Mouse (Mus musculus) ES-Bruce4 (cell line): ENCODE results near the gene Hdac4. TPM values are rescaled to one million over a fixed set of nuclear protein-coding genes. Genes with fewer than 3 reads are reported as not detected.

ENCODE experiments used
- H3K27ac ChIP-seq: 2 replicates; pipeline ENCODE4 v1.5.1; 2012; ENCODE audit warnings: low read length, inconsistent platforms; ENCODE audit not compliant: insufficient read depth
- H3K27me3 ChIP-seq: 2 replicates; pipeline ENCODE4 v1.6.1; 2012; ENCODE audit warnings: mild to moderate bottlenecking, low read length, inconsistent platforms; ENCODE audit not compliant: control insufficient read depth, poor library complexity, insufficient read depth, severe bottlenecking
- H3K36me3 ChIP-seq: 2 replicates; pipeline ENCODE4 v1.6.1; 2012; ENCODE audit warnings: inconsistent platforms, mild to moderate bottlenecking, low read length, moderate library complexity; ENCODE audit not compliant: control insufficient read depth, poor library complexity, insufficient read depth, severe bottlenecking
- H3K4me1 ChIP-seq: one replicate; pipeline ENCODE4 v1.8.1; 2011; ENCODE audit warnings: low read length; ENCODE audit not compliant: control insufficient read depth, insufficient read depth
- H3K4me3 ChIP-seq: 2 replicates; pipeline ENCODE4 v1.5.1; 2011; ENCODE audit warnings: low read depth, mild to moderate bottlenecking, low read length
- H3K9ac ChIP-seq: 2 replicates; pipeline ENCODE4 v1.6.1; 2012; ENCODE audit warnings: low read depth, mild to moderate bottlenecking, inconsistent platforms; ENCODE audit not compliant: poor library complexity, severe bottlenecking
- H3K9me3 ChIP-seq: replicated peaks from 2 replicates; pipeline ENCODE4 v1.6.1; 2012; ENCODE audit warnings: mild to moderate bottlenecking, low read length, inconsistent platforms; ENCODE audit not compliant: control insufficient read depth, poor library complexity, insufficient read depth, severe bottlenecking
- CTCF ChIP-seq: IDR thresholded peaks from one replicate; pipeline ENCODE4 v1.8.1; 2011; ENCODE audit warnings: low read depth, low read length
- EP300 ChIP-seq: IDR thresholded peaks from 2 replicates; pipeline ENCODE4 v1.6.1; 2011; ENCODE audit warnings: low read depth, low read length; ENCODE audit not compliant: insufficient read depth
- POLR2A ChIP-seq: IDR thresholded peaks from one replicate; pipeline ENCODE4 v1.8.1; 2011; ENCODE audit warnings: low read length; ENCODE audit not compliant: insufficient read depth
- polyA plus RNA-seq: library from polyadenylated mRNA; stranded (reverse); fragments of >200 nt; gene quantifications from 2 replicates; pipeline ENCODE4 v1.2.4, GENCODE M21; 2011; ENCODE audit warnings: low read depth; ENCODE audit not compliant: missing spikeins, insufficient read depth, insufficient read length

Gene Hdac4
- polyA plus RNA-seq, 1 experiment, result 27.5 TPM

DNA sequence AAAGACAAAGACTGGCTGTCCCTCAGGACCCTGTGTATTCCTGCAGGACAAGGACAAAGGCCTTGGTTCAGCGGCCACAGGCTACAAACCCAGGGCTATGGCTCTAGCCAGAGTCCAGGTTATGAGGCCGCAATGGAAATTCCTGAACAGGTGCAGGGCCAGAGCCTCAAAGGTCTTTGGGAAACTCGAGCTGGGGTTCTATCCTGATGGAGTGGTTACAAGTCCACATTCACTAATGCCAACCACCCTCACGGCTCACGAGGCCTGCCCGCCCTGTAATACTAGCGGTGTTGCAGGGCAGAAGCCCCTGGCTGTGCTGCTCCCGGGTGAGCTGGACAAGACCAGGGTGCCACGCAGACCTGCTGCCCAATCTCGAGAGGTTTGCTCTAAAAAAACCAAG lies 264.3 kb downstream of the Hdac4 start:
- Histone ChIP-seq H3K27me3 (no peaks in the 10 kb centered on the region), H3K27ac (no peak overlapping the region), H3K36me3 (peaks cover 6% of the 10 kb centered on the region), H3K4me3 (no peak overlapping the region), H3K4me1 (no peaks in the 10 kb centered on the region), H3K9me3 (no peaks in the 10 kb centered on the region), H3K9ac (no peak overlapping the region)
- TF ChIP-seq EP300, result no peak
- TF ChIP-seq CTCF, result no peak
- TF ChIP-seq POLR2A, result no peak

DNA sequence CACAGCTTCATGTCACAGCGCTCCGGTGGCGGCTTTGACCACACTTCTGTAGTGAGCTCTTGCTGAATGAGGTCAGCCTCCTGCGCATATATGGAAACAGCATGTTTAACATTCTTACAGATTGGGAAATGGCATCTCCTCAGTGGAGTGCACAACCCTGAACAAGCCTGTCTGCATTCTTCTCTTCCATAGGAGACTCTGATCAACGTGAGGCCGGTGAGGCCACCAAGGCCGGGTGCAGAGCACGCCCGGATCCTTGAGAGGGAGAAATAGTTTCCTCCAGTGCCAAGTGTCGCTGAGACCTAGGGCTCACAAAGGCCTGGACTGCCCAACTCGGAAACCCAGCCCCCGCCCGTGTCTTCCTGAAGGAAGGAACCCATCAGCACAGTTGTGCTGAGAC lies 266.4 kb downstream of the Hdac4 start:
- Histone ChIP-seq H3K4me3 (no peak overlapping the region), H3K9me3 (no peaks in the 10 kb centered on the region), H3K4me1 (no peaks in the 10 kb centered on the region), H3K27me3 (no peaks in the 10 kb centered on the region), H3K9ac (no peak overlapping the region), H3K36me3 (peaks cover 2% of the 10 kb centered on the region), H3K27ac (no peak overlapping the region)
- TF ChIP-seq EP300 (no peak), CTCF (no peak), POLR2A (no peak)

DNA sequence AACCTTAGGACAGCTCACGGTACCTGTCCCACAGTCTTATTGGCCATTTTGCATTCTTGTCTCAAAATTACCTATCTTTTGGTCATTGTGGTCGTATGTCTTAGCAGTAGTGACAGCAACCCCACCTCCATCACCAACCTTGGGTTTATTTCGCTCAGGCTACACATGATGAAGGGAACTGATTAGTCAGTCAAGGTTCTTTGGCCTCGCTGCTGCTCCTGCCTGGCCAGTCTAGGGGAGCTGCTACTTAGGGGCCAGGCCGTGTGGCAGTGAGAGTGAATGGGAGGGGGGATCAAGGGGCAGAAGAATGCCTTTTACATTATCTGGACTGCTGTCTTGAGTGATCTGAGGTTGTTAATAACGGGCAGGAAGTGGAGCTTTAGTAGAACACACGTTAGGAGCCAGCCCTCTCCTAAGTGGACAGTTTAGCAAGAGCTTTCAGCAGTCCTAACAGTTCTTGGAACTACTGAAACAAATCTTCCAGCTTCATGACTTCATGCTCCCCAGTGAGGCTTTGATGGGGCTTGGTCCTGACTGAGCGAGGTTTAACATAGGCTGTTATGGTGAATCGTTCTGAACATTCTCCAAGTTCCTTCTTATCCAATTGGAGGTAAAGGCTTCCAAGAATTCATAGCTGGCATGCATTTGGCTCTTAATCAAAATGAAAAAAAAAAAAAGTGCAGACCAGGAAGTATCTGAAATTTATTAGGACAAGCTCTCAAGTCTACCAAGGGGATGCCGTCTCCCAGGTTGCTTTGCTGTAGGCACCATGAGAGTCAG lies 267.8 kb downstream of the Hdac4 start:
- Histone ChIP-seq H3K36me3 (no peaks in the 10 kb centered on the region), H3K9ac (no peak overlapping the region), H3K4me3 (no peak overlapping the region), H3K27ac (no peak overlapping the region), H3K4me1 (no peaks in the 10 kb centered on the region), H3K9me3 (no peaks in the 10 kb centered on the region), H3K27me3 (no peaks in the 10 kb centered on the region)
- TF ChIP-seq CTCF (no peak), EP300 (no peak), POLR2A (no peak)

DNA sequence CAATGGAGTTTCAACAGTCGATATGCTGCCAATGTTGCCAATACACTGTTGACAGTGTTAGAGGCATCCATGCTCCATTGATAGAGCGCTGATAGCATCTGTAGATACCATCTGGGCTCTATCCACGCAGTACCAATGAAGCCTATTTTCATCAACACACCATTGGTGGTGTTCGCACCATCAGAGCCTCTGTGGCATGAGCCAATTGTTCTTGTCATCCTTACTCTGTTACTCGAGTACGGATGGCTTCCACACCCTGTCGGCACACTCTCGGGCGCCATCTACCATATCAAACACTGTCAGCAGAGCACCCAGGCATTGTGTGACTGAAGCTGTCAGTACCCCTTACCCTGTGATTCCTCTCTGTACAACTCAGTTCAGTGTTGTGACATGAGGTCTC lies 271.9 kb downstream of the Hdac4 start:
- Histone ChIP-seq H3K9me3 (no peaks in the 10 kb centered on the region), H3K27ac (no peak overlapping the region), H3K27me3 (no peaks in the 10 kb centered on the region), H3K9ac (no peak overlapping the region), H3K36me3 (no peaks in the 10 kb centered on the region), H3K4me3 (no peak overlapping the region), H3K4me1 (peaks cover 5% of the 10 kb centered on the region)
- TF ChIP-seq CTCF (no peak), POLR2A (no peak), EP300 (no peak)

DNA sequence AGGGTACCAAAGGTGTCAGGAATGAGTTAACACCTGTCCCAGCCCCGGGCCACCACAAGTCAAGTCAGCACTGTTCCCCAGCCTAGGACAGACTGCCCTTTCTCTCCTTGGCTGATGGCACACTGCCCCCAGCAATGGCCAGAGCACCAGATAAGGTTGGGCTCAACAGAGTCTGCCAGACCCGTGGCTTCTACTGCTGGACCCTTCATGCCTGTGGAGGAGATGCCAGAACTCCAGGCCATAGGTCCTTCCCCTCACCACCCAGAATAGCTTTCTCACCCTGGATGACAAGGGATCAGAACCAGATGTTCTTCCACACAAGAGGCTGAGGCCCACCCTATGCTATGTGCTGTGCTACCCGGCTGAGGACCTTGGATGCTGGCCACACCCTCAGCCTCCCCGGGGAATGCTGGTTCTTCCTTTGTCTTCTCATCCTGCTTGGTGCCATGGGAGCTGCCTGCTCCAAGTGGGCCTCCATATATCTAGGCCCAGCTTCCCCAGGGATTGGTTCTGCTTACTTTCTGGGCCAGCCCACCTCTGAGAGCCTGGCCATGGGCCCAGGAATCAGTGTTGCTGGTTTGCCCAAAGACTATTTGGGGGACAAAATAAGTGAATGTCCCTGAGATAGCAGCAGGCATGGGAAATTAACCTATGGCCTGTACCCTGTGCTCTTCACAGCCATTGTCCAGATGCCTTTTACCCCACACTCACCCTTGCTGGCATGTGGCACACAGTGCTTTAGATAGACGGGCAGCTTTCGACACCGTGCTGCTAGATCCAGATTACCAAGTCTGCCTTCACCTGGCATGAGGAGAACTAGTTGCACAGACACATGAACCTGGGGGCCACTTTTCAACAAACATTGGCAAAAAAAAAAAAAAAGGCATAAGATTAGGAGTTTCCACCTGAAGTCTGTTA lies 273.0 kb downstream of the Hdac4 start:
- Histone ChIP-seq H3K9me3 (no peaks in the 10 kb centered on the region), H3K36me3 (no peaks in the 10 kb centered on the region), H3K27ac (no peak overlapping the region), H3K4me1 (peaks cover 5% of the 10 kb centered on the region), H3K27me3 (no peaks in the 10 kb centered on the region), H3K9ac (no peak overlapping the region), H3K4me3 (no peak overlapping the region)
- TF ChIP-seq POLR2A (no peak), EP300 (no peak), CTCF (no peak)

DNA sequence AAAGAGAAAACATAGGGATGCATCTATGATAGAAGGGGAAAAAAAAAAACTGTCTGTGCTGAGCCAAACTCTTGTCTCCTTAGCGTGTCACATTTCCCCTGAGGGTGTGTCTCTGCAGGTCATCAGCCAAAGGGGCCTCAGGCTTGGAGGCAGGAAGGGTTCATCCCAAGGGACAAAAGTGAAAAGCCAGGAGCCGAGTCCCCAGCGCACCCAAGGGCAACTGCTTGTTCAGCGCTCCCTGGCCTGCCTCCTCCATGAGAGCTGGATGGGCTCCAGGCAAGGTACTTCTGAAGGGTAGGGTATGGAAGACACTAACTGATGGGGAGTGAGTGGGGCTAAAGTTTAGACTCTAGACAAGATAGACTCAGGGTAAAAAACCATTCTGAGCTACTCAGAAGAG lies 273.8 kb downstream of the Hdac4 start:
- Histone ChIP-seq H3K27me3 (no peaks in the 10 kb centered on the region), H3K36me3 (no peaks in the 10 kb centered on the region), H3K9ac (no peak overlapping the region), H3K4me1 (peaks cover 5% of the 10 kb centered on the region), H3K4me3 (no peak overlapping the region), H3K9me3 (no peaks in the 10 kb centered on the region), H3K27ac (no peak overlapping the region)
- TF ChIP-seq EP300 (no peak), POLR2A (no peak), CTCF (no peak)
